Mouse (Mus musculus): ENCODE results near the gene 4930522H14Rik.

DNA sequence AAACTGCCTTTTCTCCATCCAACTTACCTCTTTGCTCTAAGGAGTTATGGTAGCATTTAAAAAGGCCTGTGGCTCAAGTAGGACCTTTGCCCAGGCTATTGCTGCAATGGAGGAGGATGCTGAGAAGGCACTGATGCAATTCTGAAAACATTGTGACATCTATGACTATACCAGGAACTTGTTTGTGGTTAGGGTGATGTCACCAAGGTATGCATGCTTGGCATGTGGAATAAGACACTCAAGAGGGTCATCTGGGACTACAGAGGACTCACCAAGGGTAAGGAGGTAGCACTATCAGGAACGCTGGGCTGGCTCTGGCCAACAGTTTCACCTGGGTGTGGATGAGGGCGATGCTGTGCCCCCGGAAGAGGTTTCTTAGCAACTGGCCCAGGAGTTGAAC is 46.5 kb downstream of the 4930522H14Rik start, which contains the start of gene Rnf11:
- TF ChIP-seq CTCF (IDR thresholded peaks at IDR 0.05; ENCODE audit: low read depth, low read length) (no peak), GATA2 (IDR thresholded peaks at IDR 0.05; ENCODE audit: borderline replicate concordance, low read depth, low read length) (no peak), POLR2AphosphoS5 (IDR thresholded peaks at IDR 0.05; ENCODE audit: insufficient replicate concordance, low read depth, low read length) (no peak), GATA1 (IDR thresholded peaks at IDR 0.05; ENCODE audit: borderline replicate concordance, low read length) (no peak)

Measured in G1E (cell line).